Mouse (Mus musculus): ENCODE data around the gene Tnfrsf19.

Tnfrsf19 gene

DNA sequence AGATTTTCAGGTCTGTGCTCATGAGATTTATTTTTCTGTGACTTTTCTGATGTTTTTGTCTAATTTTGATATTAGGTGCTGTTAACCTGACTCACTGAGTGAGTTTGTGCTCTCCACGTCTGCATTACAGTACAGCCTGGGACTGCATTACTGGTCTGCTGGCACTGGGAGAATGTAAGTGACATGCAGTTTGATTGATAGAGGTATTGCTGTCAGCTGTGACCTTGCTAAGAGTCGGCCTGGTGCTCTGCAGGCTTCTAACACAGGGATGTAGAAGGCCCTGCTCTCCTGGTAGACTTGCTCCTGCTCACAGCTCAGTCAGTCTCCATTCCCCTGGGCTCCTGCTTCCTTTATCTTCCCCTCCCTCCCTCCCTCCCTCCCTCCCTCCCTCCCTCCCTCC lies 25.3 kb downstream of the Tnfrsf19 start:
- no peak for DNase-seq (ENCODE audit: extremely low spot score)

DNA sequence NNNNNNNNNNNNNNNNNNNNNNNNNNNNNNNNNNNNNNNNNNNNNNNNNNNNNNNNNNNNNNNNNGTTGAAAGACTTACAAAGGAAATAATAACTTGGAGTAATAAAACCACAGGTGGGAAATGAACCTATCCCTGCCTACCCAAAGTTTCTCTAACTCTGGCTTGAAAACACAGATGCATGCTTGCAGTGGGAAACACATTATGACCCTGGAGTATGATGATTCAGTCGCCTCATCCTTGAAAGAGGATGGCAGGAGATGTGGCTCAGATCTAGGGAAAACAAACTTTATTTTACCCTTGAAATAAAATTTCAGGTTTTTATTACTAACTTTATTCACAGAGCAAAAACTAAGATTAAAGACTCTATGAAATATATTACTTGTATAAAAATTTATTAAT lies 26.4 kb downstream of the Tnfrsf19 start:
- DNase-seq (ENCODE audit: extremely low spot score), result no peak

DNA sequence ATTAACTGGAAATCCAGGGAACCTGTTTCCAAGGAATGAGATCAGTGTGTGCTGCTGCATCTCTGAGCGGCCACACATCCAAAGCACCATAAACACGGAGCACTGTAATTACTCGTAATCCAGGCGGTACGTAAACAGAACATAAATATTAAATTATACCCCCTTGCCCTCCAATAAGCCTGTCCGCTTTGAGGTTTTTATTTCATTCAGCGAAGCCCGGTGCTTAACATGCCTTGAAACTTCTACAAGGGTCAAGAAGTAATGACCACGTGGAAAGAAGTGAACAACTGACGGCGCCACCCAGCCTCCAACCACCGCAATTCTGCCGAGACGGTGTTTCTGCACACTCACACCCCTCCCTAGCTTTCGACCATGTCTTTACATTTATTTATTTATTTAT lies 31.7 kb downstream of the Tnfrsf19 start:
- no peak for DNase-seq (ENCODE audit: extremely low spot score)

DNA sequence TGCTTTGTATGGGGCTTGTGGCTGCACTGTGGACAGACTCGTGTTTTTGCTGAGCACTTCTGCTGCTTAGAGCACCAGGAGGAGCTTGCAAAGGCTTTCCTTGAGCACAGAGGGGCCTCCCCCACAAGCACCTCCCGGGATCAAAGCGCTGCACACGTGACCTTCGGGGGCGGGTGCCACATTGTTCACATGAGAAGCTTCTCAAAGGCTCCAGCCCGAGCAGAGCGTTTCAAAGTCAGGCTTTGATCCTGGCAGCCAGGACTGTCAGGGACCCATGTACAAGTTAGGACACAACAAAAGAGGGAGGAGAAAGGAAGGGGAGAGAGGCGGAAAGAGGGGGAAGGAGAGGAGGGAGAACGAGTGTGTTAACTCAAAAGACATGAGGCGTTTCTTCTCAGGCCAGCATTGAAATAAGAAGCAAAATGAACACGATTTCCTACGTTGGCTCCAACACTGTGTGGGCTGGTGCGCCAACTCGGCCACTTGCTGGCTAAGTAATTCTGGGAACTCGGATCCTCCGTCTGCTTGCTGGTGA lies 33.8 kb downstream of the Tnfrsf19 start:
- peak; percentile 92 for DNase-seq (ENCODE audit: extremely low spot score)

DNA sequence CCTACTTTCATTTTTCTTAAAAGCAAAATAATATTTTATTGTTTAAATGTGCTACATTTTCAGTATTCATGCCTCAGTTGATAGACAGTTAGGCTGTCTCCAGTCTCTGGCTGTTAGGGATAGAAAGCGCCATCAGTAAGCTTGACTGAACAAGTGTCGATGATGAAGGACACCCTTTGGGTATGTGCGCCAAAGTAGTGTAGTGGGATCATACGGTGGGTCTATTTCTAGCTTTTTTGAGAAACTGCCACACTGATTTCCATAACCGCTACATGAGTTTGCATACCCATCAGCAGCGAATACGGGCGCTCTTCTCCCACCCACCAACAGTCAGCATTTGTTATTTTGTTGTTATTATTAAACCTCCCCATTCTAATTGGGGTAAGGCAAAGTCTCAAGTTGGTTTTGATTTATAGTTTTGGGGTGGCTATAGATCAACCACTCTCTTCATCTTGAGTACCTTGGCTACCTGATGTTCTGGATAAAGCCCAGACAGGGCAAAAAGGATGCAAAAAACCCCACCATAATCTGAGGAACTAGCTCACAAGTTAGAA lies 34.6 kb downstream of the Tnfrsf19 start:
- DNase-seq (ENCODE audit: extremely low spot score), result no peak

DNA sequence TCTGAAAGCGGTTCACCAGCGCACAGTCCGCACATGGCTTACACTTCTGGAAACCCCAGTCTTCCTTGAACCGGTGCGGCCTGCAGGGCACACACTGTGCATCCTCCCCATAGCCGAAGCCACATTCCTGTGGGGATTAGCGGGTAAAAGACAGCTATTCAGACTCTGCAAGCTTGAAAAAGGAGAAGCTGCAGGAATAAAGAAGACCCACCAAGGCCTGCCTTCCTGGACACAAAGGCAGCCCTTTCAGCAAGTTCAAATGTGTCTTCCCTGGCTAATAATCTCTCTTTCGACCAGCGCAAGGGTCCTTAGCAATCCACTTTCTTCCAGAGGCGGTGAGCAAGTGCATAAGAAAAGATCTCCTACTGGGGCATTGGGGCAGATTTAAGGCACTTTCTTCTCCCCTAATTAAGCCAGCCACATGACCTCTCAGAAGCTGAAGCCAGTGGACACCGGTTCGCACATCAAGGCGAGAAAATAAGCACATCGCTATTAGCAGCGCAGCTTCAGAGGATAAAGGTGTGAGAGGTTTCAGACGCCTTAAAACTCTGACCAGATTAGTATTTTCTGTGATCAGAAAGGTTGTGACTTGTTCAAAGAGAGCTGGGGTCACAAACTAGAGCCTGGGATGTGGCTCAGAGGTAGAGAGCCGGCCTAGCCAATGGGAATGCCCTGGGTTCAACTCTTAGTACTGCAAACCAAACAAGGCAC lies 41.0 kb downstream of the Tnfrsf19 start:
- DNase-seq (ENCODE audit: extremely low spot score), result peak; percentile 61

DNA sequence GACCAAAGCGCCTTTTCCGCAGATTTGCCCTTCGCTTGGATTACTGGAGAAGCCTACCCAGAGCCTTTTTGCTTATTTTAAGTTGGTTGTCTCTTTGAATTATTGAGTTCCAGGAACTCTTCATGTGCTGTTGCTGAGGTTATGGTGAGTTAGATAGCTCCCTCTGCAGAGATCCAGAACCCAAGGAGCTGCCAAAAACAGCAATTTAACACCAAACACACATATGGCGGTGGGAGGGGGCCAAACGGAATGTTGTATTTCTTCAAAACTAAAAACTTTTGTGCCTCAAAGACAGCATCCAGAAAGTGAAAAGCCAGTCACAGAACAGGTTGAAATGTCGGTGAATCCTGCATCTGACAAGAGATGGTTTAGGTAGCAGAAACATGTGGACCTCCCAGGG lies 42.6 kb downstream of the Tnfrsf19 start:
- no peak for DNase-seq (ENCODE audit: extremely low spot score)

DNA sequence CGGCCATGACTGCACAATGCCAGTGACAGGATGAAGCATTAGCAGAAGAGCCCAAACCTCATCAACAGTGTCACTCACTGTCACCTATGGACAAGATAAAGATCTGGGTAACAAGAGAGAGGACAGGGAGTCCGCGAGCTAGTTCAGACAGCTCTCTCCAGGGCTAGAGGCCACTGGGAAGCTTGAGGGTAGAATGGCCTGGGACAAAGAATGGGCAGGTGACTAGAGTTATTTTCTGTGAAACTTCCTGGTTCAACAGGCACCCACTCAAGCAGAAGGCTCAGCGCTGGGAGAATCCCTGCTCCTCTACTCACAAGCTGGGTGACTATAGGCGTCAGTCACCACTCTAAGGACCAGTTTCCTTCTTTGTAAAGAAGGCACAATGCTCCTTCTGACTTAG lies 46.2 kb downstream of the Tnfrsf19 start:
- DNase-seq (ENCODE audit: extremely low spot score), result no peak

DNA sequence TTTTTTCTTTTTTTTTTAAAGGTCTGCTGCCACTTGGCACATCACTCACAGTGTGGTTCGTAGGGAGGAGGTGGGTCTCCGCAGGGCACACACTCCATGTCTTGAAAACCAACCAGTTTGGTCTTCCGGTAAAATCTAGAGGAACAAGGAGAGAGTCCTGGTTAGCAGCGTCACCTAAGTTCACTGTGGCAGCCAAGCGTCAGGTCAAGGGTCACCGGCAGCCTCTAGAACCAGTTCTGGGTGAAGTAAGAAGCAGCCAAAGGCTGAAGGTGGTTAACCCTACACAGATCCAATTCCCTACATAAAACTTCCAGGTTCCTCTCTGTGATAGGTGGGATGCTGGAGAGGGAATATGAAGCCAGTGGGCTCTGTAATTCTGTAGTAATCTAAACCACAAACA lies 49.7 kb downstream of the Tnfrsf19 start:
- DNase-seq (ENCODE audit: extremely low spot score), result no peak

DNA sequence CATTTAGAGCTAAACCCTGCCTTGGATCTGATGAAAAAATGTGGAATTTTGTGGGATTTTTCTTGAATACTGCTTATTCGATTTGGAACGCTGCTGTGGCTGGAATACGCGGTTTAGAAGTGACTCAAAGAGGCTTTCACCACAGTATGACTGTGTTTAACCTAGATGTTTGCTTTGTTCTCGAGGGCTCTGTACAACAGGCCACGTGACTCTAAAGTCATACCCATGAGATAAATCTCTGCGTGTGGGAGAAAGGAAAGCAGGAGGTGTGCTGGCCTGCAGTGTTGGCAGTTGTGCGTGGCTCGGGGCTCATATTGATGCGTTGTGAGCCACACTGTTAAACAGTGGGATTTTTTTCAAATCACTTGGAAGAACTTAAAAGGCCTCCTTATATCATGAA lies 52.8 kb downstream of the Tnfrsf19 start:
- no peak for DNase-seq (ENCODE audit: extremely low spot score)

DNA sequence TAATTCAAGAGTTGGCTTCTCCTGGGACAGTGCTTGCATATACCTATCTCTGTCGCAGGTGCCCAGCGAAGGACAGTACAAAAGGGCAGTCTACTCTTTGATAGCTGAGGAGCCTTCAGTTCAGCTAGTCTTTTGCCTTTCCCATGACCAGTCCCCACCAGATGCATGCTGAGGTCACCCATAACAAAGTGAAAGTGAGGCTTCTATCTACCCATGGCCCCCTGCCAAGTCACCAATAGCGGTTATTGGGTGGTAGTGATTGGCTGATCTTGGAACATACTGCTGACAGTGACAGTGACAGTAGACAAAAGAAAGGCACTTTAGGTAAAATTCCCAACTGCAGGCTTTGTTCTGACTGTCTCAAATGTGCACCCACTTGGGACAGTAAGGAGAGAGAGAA lies 53.2 kb downstream of the Tnfrsf19 start:
- no peak for DNase-seq (ENCODE audit: extremely low spot score)

DNA sequence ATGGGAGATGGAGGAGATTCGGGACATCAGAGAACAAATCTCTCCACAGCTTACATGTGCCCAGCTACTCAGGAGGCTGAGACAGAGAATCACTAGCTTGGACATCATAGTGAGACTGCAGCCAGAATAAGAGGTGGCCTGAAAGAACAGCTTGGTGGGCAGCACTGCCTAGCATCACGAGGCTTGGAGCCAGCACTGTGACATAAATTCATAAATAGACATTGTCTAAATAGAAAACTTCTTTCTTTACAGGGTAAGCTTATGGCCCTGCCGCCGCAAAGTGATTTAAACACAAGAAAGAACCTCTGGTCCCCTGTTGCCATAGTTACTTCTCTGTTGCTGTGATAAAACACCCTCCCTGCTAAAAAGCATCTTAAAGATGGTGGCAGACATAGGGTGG lies 54.1 kb downstream of the Tnfrsf19 start:
- no peak for DNase-seq (ENCODE audit: extremely low spot score)

DNA sequence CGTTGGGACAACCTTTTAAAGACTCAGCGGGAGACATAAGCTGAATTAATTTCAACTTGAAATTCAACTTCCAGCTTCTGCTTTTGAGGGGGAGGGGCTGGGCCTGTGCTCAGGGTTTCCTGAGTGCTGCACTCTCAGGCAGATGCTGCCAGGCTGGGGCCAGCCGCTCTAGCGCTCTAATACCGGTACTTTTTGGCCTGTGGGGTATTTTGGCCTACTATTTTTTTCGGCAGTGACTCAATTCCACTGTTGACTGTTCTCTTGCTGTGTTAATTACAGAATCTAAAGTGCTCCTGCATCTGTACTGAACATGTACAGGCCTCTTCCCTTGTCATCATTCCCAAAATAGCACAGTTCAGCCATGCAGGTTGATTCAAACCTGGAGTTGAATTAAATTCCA lies 58.1 kb downstream of the Tnfrsf19 start:
- DNase-seq (ENCODE audit: extremely low spot score), result no peak

DNA sequence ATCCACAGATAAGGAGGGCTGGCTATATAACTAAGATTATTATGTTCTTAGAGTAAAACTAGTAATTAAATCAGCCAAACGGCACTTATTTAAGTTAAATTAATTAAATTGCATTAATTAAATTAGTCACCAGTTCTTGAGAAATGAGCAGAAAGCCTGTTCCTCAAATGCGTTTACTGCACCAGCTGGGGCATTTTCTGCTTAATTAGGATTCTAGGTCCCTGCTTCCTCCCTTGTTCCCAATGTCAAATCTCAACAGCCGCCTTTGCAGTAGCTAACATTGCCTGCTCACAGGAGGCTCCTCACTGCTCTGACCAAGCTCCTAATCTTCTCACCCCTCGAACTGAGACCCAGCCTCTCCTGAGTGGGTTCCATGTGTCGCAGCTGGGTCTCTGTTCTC lies 59.4 kb downstream of the Tnfrsf19 start:
- no peak for DNase-seq (ENCODE audit: extremely low spot score)

DNA sequence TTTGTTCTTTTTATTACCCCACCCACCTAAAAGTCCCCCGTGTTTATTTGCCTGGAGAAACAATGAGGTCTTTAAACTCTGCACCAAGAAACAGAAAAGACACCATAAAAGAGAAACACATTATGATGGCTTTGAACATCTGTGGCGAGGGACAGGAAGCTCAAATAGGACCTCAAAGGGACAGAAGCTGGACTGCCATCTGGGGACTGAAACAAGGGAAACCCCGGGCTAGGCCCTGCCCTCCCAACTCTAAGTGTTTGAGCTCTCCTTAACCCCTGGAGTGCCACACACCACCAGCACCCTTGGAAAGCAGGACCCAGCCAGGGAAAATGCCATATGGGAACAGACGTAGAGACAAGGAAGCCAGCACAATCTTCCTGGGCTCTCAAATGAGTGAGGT lies 61.2 kb downstream of the Tnfrsf19 start:
- DNase-seq (ENCODE audit: extremely low spot score), result peak; percentile 47

DNA sequence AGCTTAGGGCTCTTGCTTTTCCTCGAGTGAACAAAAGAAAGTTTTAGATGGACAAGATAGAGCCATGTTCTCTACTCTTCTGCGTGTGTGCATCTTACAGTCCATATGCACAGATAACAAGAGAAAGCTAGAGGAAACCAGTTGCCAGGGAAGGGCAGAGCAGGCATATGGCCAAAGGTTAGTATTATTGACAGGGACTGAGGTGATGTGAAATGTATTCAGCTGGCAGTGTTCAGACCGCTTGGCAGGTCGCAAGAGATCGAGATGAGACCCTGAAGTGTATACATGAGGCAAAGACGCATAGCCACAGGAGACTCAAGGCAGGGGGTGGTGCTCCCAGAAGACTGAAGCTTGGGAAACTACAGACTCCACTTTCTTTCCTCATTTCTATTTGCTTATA lies 62.0 kb downstream of the Tnfrsf19 start:
- no peak for DNase-seq (ENCODE audit: extremely low spot score)

DNA sequence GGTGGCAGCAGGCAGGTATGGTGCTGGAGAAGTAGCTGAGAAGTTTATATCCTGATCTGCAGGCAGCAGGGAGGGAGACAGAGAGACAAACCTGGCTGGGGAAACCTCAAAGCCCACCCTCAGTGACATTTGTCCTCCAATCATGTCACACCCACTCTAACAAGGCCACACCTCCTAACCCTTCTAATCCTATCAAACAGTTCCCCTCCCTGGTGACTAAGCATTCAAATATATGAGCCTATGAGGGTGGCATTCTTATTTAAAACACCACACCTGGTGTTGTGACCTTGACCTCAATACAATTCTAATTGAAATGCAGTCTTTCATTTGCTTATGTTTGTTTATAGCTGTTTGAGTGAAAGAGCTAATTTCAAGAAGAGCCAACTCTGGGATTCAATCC lies 64.2 kb downstream of the Tnfrsf19 start:
- no peak for DNase-seq (ENCODE audit: extremely low spot score)

DNA sequence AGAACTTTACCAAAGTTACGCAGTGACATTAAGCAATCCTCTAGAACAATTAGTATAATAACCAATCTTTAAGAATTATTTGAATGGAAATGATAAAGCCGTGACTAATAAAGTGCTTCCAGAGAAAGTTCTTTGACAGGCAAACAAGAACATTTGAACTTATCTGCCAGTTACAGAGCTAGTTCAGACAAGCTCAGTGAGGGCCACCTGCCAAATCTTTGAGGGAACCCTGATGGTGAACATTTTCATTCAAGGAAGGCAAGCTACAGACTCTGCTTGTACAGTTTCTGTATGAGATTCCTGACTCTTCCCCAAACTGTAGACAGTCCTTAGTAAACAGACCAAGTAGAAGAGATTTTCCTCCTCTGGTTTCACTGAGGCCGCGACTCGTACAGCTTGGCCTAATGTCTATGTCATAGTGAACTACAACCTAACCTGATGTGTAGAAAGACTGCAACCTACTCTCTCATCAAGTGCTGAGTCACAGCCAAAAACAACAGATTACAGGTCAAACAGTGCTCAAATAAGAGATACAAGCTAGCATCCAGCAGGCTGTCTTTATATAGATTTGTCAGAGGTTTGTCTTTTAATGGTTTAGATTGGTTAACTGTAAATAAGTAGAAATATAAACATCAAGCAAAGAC lies 65.9 kb downstream of the Tnfrsf19 start:
- DNase-seq (ENCODE audit: extremely low spot score), result no peak

DNA sequence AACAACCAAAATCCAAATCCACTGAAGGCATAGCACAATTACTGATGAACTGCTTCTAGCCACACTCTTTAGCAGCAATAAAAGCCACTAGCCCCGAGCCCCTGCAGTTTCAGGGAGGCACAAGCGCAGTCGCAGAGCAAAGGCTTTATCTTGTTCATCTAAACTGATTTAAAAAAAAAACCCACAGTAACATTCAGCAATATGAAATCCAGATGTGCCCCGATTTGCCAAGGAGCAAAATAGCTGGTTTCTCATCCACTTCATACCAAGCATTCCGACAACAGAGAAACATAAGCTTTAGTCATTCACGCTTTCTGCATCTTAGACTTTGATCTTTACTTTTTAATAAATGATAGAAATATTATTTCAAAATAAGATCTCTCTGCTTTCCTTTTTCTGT lies 68.2 kb downstream of the Tnfrsf19 start:
- no peak for DNase-seq (ENCODE audit: extremely low spot score)

DNA sequence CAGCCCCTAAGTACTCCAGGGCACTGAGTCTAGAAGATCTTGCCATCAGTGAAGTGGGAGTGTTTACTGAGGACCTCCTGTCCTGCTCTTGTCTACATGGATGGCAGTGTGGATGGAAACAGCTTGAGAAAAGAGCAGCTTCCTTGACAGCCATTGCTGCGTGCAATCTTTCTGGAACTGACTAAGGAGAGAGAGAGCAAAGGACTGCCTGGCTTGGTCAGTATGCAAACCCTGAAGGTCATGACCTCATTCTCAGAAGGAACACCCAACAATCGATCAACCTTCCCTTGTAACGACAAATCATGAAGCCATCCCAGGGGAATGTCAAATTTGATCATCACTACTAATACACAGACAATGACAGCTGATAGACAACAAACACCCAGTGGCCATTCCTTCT lies 70.1 kb downstream of the Tnfrsf19 start:
- no peak for DNase-seq (ENCODE audit: extremely low spot score)

DNA sequence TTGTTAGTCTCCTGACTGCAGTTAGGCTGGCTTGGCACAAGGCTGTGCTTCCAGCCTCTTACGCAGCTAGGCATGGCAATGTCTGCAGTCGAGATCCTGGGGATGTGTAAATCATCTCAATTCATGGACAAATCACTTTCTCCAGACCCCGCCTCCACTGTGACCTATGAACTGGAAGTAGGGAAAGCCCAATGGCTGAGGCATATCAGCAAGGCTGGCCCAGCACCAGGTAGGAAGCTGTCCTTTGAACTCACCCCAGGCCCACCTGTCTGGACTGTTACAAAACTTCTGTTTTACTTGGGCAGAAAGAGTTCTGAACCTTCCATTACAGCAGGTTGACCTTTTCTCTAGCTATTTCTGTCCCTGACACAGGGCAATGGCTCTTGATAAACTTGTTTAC lies 70.6 kb downstream of the Tnfrsf19 start:
- DNase-seq (ENCODE audit: extremely low spot score), result no peak

DNA sequence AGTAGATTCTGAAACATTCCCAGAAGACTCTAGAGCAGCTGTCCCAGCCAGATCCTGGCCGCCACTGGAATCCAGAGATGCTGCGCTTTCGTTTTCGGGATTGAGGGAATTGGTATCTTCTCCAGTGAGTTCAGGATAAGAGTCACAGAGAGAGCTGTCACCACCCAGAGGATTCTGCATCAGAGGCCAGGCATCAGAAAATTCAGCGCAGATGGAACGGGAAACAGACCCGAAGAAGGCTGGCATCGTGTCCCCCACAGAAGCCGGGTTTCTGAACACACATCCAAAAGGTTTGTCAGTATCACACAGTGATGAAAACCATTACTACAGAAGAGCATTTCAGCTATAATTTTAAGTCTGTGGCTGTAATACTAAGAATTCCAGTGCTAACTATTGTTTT lies 75.3 kb downstream of the Tnfrsf19 start:
- DNase-seq (ENCODE audit: extremely low spot score), result no peak

DNA sequence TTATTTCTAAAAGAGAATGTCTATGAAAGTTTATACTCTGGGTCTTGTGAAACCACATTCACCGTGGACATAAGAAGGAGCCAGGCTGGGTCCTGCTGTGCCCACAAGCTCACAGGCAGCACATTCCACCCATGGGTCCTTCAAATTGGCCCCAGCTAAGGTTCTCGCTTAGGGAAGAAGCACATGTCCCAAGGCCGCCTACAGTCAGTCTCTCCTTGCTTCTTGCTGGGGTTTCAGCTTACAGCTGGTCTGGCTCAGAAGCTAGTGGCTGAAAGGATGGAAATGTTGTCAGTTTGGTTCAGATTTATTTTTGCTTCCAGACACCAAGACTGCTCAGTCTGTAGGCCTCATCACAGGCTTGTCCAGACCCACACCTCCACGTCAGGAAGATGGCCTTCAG lies 80.2 kb downstream of the Tnfrsf19 start:
- no peak for DNase-seq (ENCODE audit: extremely low spot score)
